Mouse (Mus musculus): ENCODE measurements around the gene Pop5.
A peak's percentile ranks its signal among the peaks of the same experiment; 100 is the strongest.

The Pop5 gene

GRCm38 (mm10) chr5:115262502-115263291 lies 27.1 kb downstream of the Pop5 start:
- no peak for DNase-seq (ENCODE audit: low read depth, low spot score)

- DNase-seq (ENCODE audit: low read depth, low spot score), result no peak
Measured at GRCm38 (mm10) chr5:115266340-115266739, 30.7 kb downstream of the Pop5 start.

GRCm38 (mm10) chr5:115266787-115267468 lies 31.3 kb downstream of the Pop5 start:
- DNase-seq (ENCODE audit: low read depth, low spot score), result no peak

GRCm38 (mm10) chr5:115267469-115268045 lies 31.9 kb downstream of the Pop5 start:
- no peak for DNase-seq (ENCODE audit: low read depth, low spot score)

- DNase-seq (ENCODE audit: low read depth, low spot score), result peak; percentile 51
Measured at GRCm38 (mm10) chr5:115268266-115268665, 32.6 kb downstream of the Pop5 start.

GRCm38 (mm10) chr5:115269969-115270368 lies 34.3 kb downstream of the Pop5 start:
- DNase-seq (ENCODE audit: low read depth, low spot score), result no peak

- DNase-seq (ENCODE audit: low read depth, low spot score), result no peak
Measured at GRCm38 (mm10) chr5:115271931-115272811, 36.5 kb downstream of the Pop5 start.

- DNase-seq (ENCODE audit: low read depth, low spot score), result peak; percentile 97
Measured at GRCm38 (mm10) chr5:115272812-115273548, 37.3 kb downstream of the Pop5 start, which contains the start of gene Rnf10. TSS of gene Rnf10 (minus strand) at chr5:115272898.

GRCm38 (mm10) chr5:115273549-115274135 lies 38.0 kb downstream of the Pop5 start:
- DNase-seq (ENCODE audit: low read depth, low spot score), result no peak

- no peak for DNase-seq (ENCODE audit: low read depth, low spot score)
Measured at GRCm38 (mm10) chr5:115274353-115274752, 38.7 kb downstream of the Pop5 start.

GRCm38 (mm10) chr5:115274771-115275170 lies 39.1 kb downstream of the Pop5 start:
- DNase-seq (ENCODE audit: low read depth, low spot score), result no peak

GRCm38 (mm10) chr5:115275998-115276397 lies 40.4 kb downstream of the Pop5 start:
- no peak for DNase-seq (ENCODE audit: low read depth, low spot score)

GRCm38 (mm10) chr5:115278053-115278452 lies 42.4 kb downstream of the Pop5 start:
- no peak for DNase-seq (ENCODE audit: low read depth, low spot score)

GRCm38 (mm10) chr5:115278785-115279184 lies 43.1 kb downstream of the Pop5 start:
- DNase-seq (ENCODE audit: low read depth, low spot score), result no peak

- DNase-seq (ENCODE audit: low read depth, low spot score), result peak; percentile 71
Measured at GRCm38 (mm10) chr5:115279226-115280049, 43.8 kb downstream of the Pop5 start, which contains the start of gene Coq5. TSS of gene Coq5 (plus strand) at chr5:115279666.

GRCm38 (mm10) chr5:115280050-115280687 lies 44.5 kb downstream of the Pop5 start:
- no peak for DNase-seq (ENCODE audit: low read depth, low spot score)

GRCm38 (mm10) chr5:115284735-115285134 lies 49.1 kb downstream of the Pop5 start:
- no peak for DNase-seq (ENCODE audit: low read depth, low spot score)

GRCm38 (mm10) chr5:115294173-115294572 lies 58.5 kb downstream of the Pop5 start:
- no peak for DNase-seq (ENCODE audit: low read depth, low spot score)

All from skeletal muscle tissue, adult 2 months (tissue).